Mouse (Mus musculus) embryo, embryonic 9.5 days (tissue): ENCODE data around the gene Hnrnpf.

Experiments used
- DNase-seq: peaks from one replicate; pipeline ENCODE4 v3.0.0-alpha.2; 2017; ENCODE audit errors: extremely low spot score

Gene Hnrnpf

DNA sequence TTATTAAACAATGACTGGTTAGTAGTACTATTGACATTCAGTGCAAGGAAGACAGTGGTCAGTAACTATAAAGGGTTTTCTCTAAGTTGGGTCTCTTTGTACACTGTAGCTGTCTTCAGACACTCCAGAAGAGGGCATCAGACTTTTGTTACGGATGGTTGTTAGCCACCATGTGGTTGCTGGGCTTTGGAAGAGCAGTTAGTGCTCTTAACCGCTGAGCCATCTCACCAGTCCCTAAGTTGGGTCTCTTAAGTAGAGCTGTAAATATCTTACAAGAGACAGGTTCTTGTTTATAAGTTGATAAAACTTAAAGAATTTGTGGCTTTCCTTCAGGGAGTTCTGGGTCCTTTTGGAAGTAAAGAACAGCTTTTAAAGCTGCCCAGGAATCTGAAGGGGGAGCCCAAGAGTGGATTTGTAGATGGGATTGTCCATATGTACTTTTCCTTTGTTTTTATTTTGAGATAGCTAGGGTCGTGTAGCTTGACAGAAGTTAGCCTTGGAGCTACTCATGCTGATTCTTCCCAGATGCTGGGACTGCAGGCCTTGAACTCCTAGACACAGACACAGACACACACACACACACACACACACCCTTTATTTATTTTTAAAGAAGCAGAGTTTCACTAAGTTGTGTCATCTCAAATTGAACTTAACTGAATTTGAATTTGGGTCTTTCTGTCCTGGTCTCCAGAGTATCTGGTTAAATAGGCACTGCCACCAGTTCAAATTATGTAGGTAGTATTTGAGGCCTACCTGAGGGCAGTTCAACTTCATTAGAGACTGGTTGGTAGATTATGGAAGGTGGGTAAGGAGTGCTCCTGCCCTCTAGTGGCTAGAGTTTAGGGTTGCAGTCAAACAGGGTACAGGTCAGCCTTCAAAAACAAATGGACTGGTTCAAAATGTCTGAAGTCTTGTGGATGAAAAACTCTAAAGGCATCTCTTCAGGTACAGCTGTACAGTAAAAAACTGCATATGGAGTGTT is 20.8 kb downstream of the Hnrnpf start:
- DNase-seq, result peak; percentile 42

DNA sequence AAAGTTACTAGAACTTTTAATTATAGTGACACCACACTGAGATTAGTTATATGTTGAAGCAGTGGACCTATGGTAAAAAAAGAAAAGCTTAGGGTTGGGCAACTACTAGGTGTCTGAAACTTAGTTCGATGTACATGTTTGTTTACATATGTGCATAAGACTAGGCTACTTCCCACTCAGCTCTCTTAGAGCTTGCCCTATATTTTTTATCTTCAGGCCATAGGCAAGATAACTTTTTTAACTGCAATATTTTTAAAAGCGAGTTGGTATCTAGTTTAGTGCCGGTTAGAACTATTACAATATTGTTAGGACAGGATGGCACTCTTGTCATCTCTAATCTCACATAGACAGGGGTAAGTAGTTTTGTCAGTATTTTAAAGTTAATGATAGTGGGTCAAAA is 21.9 kb downstream of the Hnrnpf start:
- DNase-seq, result no peak

DNA sequence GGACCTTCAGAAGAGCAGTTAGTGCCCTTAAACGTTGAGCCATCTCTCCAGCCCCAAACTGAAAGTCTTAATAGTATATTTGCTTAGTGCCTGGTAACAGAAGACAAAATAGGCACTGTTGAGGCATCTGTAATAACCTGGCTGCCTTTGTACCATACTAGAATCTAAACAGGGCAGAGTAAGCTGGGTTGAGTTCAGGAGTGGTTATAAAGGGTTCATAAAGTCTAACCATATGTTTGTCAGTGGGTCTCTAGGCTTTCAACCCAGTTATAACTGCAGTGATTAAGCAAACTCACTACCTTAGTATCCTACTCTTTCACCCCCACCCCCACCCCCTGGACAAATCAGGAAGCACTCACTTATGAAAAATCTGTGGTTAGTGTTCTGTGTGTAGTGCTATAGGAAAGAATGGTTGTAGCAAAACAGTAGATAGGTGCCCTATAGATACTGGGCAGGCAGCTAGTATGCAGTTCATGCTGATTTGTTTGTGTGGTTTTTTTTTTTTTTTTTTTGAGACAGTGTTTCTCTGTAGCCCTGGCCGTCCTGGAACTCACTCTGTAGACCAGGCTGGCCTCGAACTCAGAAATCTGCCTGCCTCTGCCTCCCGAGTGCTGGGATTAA is 26.9 kb downstream of the Hnrnpf start:
- no peak for DNase-seq

DNA sequence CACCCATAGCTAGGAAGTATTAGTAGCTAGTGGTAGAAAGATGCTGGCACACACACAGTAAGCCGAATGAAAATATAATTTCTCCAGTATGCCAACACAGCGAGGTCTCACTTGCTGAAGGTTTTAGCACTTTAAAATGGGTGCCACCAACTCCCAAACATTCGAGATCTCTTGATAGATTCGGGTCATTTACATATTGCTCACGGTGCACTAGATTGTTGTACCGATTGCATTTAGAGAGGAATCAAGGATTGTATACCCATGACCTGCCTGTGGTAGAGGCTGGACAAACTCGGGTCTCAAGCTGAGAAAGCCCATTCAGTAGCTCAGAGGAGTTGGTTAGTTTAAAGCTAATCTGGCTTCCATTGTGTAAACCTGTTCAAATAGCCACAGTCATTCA is 27.8 kb downstream of the Hnrnpf start:
- DNase-seq, result no peak

DNA sequence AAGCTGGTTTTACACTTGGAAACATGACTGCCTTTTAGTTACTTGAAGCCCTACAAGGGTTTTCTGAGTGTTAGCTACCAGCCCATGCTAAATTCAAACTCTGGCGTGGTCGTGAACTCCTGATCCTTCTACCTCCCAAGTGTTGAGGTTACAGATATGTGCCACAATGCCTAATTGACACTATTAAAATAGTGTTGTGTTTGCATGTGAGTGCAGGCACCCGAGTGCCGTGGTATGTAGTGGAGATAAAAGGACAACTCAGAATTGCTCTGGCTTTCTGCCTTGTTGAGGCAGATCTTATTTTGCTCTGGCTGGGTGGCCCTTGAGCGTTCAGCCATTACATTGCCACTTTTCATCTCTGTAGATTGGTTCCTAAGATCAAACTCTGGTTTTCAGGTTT is 28.6 kb downstream of the Hnrnpf start:
- DNase-seq, result no peak

DNA sequence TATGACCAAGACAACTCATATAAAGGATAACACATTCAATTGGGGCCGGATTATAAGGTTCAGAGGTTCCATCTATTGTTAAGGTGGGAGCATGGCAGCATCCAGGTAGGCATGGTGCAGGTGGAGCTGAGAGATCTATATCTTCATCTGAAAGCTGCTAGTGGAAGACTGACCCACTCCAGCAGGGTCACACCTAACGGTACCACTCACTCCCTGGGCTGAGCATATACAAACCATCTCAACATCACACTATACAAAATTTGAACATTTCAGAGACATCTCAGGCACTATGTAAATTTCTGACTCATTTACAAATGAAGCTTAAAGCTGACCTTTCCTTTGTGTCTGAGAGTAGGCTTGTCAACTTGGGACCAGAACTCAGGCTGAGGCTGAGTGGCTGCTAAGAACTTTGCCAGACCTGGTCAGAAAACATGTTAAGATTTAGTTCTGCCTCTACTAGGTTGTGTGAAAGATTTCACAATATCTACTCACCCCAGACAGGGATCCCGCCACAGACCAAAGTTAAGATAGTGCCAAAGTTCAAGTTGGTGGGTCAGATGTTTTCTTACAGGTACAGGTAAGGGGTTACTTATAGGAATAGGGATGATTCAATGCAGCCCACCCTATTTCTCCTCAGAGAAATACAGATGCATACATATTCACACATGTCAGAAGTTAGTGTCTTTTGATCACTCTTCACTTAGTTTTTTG is 30.0 kb downstream of the Hnrnpf start:
- DNase-seq, result no peak

DNA sequence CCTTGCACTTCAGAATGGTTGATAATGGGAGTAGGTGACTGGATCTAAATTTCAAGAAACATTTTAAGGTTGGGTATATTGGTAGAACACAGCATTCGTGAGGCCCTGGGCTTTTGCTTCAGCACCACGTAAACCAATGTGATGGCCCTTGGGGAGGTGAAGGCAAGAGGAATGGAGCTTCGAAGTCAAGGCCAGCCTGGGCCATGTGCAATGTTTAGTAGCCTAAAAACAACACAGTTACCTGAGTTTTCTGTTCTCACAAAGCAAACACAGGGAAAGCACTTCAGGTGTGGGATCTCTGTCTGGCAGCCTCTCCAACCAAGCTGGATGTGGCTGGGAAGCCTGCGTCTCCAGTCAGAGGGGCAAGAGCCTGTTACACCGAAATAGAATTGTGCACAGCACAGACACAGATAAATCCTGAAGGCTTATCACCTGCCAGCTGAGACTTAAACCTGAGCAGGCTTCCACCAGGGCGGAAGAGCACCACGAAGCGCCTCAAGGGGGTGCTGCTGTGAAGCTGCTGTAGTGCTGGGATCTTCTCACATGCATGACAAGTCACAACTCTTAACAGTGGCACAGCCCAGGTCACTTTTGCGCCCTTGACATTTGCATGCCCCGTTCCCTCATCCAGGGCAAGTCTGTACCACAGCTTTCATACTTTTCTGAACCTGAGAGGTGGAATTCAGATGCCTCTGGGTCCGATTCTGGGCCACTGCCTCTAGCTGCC is 32.4 kb downstream of the Hnrnpf start:
- DNase-seq, result no peak

DNA sequence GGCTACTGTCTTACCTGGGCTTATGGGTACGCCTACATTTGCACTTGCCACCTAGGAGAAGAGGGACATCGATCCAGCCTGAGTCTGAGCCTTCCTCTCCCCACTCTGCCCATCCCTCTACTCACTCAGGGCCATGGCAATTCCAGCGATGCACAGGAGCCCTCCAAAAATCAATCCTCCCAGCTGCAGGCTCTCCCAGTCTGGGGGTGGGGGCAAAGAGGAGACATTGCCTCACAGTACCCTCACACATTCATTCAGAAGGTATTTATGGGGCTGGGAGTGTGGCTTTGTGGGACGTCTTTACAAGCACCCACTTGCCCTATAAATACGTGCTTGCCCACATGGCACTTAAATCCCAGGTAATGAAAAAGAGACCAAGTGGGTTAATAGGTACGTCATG is 34.2 kb downstream of the Hnrnpf start:
- no peak for DNase-seq

DNA sequence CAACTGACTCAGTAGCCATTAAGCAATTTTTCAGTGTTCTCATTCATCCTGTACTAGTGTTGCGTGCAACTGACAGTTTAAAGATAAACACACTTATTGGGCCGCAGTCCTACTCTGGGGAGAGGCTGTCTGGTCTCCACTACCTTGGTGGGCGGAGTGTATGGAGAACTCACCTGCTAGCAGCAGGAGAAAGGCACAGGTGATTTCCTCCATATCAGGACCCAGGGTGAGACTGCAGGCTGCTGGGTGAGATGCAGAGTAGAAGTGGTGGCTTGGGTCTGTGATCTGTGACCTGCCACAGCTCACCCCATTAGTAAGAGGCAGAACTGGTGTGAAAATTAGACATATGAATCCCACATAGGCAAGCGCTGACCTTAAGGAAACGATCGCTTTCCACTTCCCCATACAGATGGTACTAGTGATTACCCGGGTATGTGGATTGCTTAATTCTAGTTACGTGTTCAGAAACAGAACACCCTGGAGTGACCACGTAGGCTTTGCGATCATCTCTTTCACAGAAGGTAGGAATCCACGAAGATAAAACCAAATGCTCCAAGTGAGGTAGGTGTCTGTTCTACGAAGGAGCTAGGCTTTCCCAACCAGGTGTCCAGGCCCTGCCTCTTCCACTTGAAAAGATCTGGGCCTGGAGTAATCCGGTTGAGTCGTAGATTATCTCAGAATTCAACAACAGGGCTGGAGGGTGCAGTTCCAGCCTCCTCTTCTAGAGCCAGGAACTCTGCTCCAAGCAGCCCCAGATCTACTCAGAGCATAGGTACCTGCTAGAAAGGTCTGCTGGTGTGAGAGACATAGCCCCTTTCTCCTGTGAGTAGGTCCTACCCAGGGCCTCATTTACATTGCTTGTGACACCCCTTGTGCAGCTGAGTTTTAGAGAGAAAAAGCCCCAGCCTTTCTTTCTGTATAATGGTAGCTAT is 35.8 kb downstream of the Hnrnpf start:
- no peak for DNase-seq

DNA sequence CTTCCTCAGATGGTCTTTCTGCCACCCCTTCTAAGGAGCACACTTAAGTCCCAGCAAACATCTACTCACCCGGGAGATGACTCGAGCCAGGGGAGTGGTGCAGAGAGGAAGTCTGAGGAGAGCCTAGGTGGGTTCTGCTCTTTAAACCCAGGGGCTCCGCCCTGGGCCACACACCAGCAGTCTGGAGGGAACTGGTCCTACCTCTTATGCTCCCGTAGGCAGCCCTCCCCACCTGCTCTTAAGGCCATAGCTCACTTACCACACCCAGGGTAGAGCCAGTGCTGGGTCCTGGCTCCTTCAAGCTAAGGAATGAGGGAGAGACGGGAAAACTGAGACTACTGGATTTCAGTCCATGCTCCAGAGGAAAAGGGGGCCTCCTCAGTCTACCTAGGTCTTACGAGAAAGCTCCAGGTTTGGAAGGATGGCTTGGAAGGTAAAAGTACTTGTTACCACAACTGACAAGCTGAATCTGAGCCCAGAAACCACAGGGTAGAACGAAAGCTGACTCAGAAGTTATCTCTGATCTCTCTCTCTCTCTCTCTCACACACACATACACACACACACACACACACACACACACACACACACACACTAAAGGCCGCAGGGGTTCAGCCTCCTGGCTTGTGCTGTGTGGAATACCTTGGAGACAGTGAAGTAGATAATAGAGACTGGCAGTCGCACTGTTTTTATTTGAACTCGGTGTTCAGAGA is 37.3 kb downstream of the Hnrnpf start, which contains the start of gene Fxyd4:
Fxyd4 (minus strand) TSS at position 471 of the 711 bp plus-strand sequence.
- no peak for DNase-seq

DNA sequence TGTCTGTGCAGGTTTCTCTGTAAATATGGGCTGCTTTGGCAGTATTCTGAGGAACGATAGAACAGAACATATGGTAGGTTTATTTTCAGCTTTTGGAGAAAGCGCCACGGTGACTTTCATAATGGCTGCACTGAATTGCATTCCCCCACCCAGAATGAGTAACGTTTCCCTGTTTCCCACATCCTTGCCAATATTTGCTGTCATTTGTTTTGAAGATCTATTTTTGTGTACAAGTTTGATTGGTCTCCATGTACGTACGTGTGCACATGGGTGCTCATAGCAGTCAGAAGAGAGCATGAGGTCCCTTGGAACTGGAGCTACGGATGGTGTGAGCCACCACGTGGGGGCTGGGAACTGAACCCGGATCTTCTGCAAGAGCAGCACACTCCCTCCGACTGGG is 38.8 kb downstream of the Hnrnpf start:
- DNase-seq, result no peak

DNA sequence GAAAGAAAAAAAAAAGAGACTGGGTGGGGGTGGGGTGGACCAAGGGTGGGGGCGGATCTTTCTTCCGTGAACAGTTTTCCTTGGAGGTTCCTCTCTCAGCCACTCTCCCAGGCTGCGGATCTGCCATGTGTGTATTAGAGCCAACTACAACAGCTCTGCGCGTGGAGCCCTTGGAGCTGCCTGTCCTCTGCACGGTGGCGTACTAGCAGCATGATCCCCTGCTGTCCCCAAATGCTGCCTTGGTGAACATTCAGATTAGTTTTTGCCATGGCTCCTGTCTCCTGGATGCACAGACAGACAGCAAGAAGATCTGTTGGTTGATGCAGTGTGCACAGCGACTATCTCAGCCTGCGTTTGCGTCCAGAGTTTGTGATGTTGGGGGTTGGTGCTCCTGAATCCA is 42.6 kb downstream of the Hnrnpf start:
- DNase-seq, result no peak

DNA sequence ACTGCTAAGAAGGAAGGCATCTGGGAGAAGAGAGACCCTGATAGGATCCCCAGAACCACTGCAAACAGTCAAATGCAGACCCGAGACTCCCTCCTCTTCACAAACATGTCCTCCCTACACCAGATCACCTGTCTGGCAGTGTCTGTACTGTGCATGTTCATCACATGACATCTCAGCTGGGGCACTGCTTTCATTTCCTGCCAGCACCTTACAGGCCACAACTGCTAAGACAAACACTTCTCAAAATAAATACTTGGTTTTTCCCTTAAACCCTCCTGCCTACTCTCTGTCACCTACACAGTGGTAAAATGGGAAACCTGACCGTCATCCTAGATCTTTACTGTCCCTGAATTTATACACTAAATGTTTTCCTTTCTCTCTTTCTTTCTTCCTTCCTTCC is 43.8 kb downstream of the Hnrnpf start:
- no peak for DNase-seq

DNA sequence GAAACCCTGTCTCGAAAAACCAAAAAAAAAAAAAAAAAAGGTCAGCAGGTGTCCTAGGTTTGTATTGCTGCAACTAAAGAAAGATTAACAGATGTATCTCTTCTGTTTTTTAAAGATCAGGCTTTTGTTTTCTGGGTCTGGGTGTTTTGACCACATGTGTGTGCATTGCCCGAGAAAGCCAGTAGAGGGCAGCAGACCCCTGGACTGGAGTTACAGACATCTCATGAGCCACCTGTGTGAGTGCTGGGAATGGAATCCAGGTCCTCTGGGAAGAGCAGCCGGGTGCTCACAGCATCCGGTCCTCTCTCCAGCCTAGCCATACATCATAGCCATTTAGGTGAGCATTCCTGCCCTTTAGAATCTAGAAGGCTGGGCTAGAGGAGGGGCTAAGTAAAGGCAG is 52.2 kb downstream of the Hnrnpf start:
- DNase-seq, result no peak

DNA sequence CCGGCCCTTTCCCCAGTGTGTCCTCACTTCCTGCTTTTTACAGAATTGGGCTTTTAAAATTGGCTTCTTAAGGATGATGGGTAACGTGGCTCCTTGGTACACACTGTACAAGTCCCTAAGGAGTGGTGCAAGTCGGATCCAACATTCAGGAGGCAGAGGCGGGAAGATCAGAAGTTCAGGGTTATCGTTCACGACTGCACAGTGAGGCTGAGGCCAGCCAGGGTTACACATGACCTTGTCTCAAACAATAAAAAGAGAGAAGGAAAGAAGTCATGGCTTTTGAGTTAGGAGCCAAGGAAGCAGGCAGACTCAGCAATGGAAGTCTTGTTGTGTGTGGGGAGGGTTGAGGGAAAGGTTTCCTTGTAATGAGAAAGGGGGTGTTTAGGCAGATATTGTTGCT is 56.0 kb downstream of the Hnrnpf start:
- no peak for DNase-seq

DNA sequence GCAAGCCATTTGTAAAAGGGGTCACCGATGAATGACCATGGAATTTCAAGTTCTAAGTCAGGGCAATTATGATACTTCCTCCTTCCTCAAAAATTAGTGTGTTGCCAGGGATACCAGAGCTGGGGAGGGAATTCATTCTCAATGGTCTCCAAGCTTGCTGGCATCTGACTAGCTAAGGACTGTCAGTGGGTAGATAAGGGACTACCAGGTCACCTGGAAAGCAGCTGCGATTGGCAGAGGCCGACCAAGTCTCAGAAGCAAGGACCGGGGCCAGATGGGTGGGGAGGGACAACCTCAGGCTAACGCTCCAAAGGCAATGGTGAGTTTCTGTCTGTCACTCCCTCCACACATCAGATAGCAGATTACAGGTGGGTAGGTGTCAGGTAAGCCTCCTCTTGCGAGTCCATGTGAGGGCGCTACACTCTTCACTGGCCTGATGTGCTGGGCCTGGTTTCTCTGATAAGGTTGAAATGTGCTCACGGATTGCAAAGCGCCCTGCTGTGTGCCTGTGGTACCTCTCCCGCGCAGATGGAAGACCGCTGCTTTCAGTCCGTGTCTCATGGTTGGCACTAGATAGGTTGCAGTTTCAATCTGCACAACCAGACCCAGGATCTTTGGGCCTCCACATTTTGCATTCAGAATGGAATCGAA is 56.9 kb downstream of the Hnrnpf start:
- no peak for DNase-seq

DNA sequence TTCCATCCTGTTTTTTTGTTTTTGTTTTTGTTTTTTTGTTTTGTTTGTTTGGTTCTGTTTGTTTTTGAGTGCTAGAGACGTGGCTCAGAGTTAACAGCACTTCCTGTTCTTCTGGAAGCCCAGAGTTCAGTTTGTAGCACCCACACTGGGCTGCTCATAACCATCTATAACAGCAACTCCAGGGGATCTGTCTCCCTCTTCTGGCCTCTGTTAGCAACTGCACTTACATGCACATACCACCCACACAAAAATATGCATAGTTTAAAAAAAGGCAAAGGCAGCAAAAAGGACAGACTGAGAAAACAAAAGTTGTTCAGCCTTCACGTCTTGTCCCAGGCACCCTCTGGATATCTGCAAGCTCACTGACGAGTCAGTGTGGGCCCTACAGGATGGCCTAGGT is 63.1 kb downstream of the Hnrnpf start:
- DNase-seq, result no peak

DNA sequence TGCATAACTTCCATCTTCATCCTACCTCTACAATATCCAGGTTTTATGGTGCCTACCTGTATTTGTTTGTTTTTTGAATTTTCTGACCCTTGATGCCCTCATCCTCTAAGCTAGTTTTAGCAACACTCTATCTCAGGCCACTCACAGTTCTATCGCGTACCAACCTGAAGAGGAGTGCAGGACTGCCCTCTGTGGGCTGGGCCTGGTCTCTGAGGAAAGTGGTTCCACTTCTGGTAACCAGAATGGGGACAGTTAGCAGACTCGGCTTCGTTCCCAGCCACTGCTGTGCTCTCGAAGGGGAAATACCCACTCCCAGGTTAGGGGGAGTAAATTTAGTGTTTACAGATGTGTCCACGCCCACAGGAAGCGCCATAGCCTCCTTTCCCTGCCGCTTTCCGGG is 66.6 kb downstream of the Hnrnpf start:
- DNase-seq, result no peak
